Mouse (Mus musculus) mature B cell (primary cell): Measurements from ENCODE around the gene Cfap161.

Source experiments
- in situ Hi-C: fragments of 300-500 bp; cut with MboI; formaldehyde crosslinking; loops from 2 replicates; pipeline ENCODE4 v1.14.3; 2019

Gene Cfap161

GRCm38 (mm10) chr7:83794705-83795104, at the start of gene Cfap161:
Cfap161 (minus strand) TSS chr7:83794880.
- in situ Hi-C loops = no loop called here

DNA sequence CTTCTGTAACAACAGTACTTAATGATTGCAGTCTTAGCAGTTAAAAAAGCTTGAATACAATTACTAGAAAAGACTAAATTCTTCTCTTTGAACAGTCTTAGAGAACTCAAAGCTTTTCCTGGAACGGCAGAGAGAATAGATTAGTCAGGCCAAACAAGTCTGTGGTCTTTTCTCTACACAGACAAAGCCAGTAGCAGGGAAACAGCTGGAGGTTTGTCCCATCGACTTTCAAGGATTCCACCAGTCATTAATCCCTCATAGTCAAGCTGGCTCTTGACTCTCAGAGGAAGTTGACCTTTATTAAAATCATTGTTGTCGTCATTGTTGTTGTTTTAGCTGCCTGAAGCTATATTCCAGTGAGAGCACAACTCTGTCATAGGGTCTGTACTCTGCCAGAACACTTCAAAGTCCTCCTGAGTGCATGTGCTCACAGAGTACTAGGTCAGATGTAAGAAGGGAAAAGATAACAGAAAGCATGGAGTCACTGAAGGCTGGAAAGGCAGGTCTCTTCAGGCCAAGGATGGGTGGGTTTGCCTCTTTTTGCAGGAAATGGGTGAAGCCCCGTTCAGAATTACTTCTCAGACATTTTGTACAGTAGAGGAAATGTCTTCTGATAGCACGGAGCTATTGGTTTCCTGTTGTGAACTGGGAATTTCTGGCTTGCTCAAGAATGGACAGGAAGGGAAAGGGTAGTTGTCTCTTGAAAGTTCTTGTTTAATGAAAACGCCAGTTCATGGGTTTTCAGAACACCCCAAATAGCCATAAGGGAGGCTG, 48.0 kb upstream of the Cfap161 start:
- in situ Hi-C loops = no loop called here

GRCm38 (mm10) chr7:83840076-83840475, 45.4 kb upstream of the Cfap161 start:
- in situ Hi-C loops = no loop called here

GRCm38 (mm10) chr7:83838525-83839224, 44.0 kb upstream of the Cfap161 start:
- in situ Hi-C loops = no loop called here

- in situ Hi-C loops = no loop called here
Observed at GRCm38 (mm10) chr7:83829355-83829754, 34.7 kb upstream of the Cfap161 start.

DNA sequence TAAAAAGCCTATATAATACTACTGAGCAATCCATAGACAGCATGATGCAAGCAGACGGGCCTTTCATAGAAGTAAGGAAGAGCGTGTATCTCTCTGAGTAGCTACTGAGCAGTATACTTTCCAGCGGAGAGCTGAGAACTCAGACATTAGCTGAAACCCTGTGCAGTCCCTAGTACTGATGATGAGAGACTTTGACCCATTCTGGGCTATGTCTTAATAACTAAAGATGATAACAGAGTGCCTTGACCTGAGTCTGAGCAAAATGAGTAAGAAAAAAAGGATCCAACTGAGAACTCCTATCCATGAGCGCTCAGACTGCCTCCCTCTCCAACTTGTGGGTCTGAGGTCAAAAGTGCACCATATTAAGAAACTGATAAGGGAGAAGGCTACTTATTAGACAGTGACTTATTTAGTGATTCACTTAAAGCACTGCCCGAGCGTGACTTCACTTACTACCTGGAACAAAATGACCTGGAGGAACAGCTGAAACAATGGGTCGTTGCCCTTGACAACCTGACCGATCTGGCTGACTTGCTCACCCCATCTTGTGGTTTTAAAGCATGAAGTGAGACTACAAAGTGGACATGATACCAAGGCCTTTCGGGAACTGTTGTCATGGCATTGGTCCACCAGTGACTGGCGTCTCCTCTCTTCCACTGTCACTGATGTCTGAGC, 32.9 kb upstream of the Cfap161 start:
- in situ Hi-C loops = no loop called here

DNA sequence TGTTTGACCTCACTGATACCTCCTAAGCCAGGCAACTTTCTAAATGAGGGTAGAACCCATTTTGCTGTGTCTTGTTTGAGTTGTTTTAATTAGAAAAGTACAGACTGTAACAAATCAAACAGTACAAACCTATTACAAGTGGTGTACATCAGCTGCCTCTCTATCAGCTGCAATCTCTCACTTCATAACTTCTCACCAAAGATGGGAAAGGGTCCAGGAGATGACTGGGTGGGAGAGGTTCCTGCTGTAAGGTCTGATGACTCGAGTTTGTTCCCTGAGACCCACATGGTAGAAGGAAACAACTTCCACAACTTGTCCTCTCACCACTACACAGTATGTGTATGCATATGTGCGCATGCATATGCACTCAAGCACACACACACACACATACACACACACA, 32.1 kb upstream of the Cfap161 start:
- in situ Hi-C loops = no loop called here

GRCm38 (mm10) chr7:83821951-83822350, 27.3 kb upstream of the Cfap161 start:
- in situ Hi-C loops = no loop called here

- in situ Hi-C loops = no loop called here
Observed at GRCm38 (mm10) chr7:83816886-83817285, 22.2 kb upstream of the Cfap161 start.

DNA sequence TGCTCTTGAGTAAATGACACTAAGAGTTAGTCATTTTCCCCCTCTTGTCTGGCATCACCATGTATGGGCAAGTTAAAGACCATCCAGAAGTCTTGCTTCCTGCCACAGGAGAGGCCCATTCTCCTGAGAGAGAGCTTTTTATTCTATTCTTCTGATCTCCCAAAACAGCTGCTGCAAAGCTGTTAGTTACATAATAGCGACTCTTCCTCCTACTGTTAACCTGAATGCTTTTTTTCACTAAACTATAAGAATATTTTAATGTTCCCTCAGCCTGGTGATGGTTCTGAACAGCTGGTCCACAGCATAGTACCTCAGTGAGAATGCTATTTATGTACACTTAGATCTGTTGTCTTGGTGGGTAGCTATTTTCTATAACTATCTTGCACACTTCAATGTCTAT, 21.0 kb upstream of the Cfap161 start:
- in situ Hi-C loops = no loop called here

- in situ Hi-C loops = no loop called here
Observed at GRCm38 (mm10) chr7:83813993-83814392, 19.3 kb upstream of the Cfap161 start.

DNA sequence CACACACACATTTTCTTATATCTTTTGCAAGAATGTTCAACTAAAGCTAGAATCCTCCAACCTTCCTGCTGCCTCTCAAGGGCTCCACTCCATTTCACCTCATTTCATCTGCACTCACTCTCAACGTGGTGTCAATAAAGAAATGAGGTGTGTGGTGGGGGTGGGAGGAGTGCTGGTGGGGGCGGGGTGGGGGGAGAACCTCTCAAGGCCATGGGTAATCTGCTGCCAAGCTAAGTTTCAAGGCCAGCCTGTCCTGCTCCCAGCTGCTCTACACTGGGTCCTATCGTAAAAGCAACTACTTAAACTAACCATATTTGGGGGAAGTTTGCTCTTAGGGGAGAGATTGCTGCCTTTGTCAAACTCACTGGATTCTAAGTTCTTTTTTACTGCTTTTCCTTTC, 18.8 kb upstream of the Cfap161 start:
- in situ Hi-C loops = no loop called here

- in situ Hi-C loops = no loop called here
Observed at GRCm38 (mm10) chr7:83813016-83813415, 18.3 kb upstream of the Cfap161 start.

DNA sequence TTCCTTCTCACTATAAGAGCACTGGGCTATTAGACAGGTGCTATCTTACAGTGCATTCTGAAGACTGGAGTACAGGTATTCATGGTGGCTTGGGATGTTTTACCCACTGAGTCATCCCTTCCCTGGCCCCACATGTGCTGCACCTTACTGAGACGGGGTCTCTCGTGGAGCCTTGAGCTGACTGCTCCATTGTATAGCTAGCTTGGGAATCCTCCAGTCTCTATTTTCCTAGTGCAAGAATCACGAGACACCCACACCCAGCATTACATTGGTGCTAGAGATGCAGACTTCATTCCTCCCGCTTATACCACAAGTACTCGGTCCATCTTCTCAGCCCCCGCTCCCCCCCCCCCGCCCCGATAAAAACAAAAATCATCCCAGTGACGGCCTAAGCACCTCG, 17.9 kb upstream of the Cfap161 start:
- in situ Hi-C loops = no loop called here

- in situ Hi-C loops = no loop called here
Observed at GRCm38 (mm10) chr7:83811916-83812315, 17.2 kb upstream of the Cfap161 start.

GRCm38 (mm10) chr7:83811461-83811860, 16.8 kb upstream of the Cfap161 start:
- in situ Hi-C loops = no loop called here

GRCm38 (mm10) chr7:83810141-83811100, 15.7 kb upstream of the Cfap161 start:
- in situ Hi-C loops = no loop called here

GRCm38 (mm10) chr7:83809715-83810114, 15.0 kb upstream of the Cfap161 start:
- in situ Hi-C loops = no loop called here

DNA sequence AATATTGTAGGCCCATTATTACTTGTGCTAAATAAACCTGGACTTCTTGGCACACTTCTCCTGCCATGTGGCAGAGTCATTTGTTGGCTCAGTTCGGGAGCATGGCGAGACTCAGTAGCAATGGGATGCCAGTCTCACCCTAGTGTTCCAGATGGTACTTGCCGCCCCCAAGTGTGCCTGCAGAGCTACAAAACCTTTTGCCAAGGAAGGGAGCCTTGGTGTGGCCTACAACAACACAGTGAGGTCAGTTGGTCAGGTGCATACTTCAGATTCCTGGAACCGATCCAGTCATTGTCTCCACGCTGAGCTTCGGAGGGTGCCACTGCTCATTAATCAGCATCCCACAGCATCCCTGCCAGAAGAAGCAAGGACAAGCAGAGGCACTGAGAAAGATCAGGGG, 14.4 kb upstream of the Cfap161 start:
- in situ Hi-C loops = no loop called here

DNA sequence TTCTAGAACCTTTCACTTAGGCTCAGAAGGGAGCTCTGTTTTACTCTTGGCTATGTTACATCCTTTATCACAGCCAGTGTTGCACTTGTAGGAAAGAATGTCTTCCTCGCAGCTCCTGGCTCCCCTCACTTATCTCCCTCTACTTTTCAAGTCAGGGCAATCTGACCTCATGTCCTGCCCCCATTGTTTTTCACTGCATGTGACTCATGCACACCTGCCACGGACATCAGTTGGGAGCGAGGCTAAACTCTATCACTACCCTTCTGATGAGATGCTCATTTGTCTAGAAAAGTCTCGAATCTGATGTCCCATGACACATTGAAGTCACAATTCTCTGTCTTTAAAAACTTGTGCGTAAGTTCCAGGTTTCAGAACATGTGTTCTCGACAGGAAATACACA, 12.3 kb upstream of the Cfap161 start:
- in situ Hi-C loops = no loop called here

DNA sequence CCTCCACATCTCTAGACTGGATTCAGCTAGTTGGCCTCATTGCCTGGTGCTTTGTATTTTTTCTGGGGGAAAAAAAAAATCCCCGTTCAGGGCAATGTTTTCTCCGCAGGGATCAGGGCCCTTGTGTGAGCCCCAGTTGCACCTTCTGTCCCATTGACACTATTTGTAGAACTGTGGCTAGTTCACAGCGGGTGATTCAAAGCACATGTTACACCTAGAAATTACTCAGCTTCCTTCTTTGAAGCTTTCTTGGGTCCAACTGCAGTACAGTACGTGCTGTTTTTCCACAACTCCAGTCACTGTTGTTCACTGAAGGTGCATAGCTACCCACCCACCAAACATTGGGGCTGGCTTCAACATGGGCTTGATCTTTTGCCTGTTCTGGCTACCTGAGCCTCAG, 9.1 kb upstream of the Cfap161 start:
- in situ Hi-C loops = no loop called here

GRCm38 (mm10) chr7:83802509-83802908, 7.8 kb upstream of the Cfap161 start:
- in situ Hi-C loops = no loop called here
